Mouse (Mus musculus) thymus, postnatal 14 days (tissue): ENCODE results near the gene Ccdc184.

Experiments used
- DNase-seq: peaks from one replicate; pipeline ENCODE4 v3.0.0; 2021

Ccdc184 gene

GRCm38 (mm10) chr15:98155944-98156343 is 11.0 kb upstream of the Ccdc184 start:
- DNase-seq = no peak

DNA sequence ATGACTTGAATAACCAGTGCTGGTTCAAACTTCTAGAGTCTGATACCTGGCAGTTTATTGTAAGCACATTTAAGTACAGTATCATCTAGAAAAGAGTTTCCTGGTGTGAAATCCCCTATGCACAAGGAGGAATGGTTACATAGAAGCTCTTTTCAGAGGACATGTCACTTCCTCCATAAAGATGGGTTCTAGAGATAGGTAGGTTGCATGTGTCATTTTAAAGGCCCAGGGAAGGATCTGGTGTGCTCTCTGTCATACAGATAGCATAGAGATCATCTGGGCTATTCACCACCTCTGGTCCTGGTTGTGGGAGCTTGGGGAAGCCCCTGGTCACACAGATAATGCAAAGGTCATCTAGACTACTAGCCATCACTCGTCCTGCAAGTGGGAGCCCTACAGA is 9.7 kb upstream of the Ccdc184 start:
- no peak for DNase-seq

DNA sequence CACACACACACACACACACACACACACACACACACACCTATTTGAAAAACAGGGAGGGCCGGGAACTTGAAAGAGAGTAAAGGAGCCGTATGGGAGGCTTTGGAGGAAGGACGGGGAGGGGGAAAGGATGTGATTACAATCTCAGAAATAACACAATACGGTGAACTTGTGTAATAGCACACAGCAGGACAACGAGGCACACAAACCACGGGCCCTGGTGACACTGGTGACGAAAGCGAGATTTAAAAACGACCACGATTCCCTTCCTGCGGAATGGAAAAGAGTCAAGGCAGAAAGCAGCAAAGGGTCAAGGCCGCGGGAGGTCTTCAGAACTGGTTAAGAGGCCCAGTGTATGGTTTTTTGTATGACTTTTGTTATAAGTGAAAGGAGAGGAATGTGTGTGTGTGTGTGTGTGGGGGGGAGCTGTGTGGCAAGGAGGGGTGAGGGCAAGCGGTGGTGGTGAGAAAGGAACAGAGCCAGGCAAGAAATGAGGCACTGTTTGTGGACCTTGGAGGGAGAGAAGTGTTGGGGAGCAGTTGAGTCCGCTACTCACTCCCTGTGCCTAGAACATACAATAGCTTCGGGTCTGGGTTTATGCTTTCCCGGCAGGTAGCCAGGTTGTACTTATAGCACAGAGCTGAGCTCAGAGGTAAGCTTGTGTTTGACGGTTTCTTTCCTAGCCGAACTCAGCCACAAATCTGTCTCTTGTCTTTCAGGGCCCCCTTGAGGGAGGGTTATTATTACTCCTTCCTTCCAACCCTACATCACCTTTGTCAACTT is 5.7 kb upstream of the Ccdc184 start:
- DNase-seq = no peak

GRCm38 (mm10) chr15:98162561-98162960 is 4.4 kb upstream of the Ccdc184 start:
- DNase-seq = no peak

DNA sequence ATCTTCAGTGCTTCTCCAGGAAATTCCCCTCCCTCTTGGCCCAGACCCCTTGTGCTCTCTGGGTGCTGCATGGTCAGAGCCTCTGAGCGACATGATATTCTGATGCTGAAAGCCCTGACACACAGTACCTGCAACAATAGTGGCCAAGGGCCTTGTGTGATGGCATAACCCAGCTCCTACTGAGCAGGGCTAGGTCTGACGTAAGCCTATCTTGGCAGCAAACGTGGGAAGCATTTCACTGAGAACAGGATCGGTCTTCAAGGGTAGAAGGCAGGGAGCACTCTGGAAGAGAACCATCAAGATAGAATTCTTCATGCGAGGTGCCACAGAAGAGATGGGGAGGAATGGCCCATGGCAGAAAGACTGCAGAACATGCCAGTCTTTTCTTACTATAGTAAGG is 1.4 kb upstream of the Ccdc184 start, which contains the start of gene Asb8:
Gene Asb8, minus strand, starts transcription at position 101 of the 400 bp plus-strand sequence.
- no peak for DNase-seq

DNA sequence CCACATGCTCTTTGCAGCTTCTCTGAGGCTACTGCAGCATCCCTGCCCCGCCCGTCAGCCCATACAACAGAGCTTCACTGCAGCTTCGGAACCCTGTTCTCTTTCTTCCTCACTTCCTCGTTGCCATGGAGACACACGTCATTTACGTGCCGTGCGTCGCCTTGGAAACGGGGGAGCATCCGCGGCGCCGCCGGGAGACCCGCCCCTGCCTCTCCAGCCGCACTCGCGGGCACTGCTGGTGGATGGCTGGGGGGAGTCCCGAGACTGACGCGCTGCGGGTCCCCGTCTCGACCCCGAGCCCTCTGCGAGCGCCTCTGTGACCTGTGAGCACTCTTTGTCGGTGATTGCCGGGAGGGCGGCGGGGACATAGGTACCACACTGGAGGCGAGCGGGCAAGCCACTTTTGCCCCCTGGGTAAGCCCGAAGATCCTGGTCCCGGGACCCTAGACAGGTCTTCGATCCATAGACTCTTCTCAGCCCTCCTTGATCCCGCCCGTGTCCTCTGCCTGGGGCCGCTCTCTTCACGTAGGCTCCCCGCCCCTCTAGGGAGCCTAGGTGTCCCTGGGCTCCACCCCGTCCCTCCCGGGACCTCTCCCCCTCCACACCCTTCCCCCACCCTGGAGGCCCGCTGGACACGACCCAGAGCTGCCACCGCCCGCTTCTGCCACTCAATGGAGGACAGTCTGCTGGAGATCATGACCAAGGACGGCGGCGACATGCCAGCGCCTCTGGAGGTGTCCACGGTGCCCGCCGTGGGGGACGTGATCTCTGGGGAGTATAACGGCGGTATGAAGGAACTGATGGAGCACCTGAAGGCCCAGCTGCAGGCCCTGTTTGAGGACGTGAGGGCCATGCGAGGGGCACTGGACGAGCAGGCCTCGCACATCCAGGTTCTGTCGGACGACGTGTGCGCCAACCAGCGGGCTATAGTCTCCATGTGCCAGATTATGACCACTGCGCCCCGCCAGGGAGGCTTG is 975 bp downstream of the Ccdc184 start:
- DNase-seq = peak; percentile 82

DNA sequence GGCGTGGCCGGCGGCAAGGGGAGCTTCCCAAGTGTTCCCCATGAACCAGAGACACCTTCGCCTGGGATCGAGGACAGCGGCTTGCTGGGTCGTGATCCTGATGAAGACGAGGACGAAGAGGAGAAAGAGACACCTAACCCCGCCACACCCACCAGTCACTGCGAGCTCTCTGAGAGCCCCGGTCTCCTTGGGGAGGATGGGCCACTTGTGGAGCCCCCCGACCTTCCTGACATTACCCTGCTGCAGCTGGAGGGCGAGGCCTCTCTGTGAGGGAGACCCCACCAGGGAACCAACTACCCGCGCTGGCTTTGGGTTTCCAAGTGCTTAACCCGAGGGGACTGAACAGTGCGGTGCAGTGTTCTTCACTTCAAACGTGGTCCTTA is 1.7 kb downstream of the Ccdc184 start:
- peak; percentile 4 for DNase-seq

- DNase-seq = no peak
Observed at GRCm38 (mm10) chr15:98170365-98170764, 3.4 kb downstream of the Ccdc184 start.

DNA sequence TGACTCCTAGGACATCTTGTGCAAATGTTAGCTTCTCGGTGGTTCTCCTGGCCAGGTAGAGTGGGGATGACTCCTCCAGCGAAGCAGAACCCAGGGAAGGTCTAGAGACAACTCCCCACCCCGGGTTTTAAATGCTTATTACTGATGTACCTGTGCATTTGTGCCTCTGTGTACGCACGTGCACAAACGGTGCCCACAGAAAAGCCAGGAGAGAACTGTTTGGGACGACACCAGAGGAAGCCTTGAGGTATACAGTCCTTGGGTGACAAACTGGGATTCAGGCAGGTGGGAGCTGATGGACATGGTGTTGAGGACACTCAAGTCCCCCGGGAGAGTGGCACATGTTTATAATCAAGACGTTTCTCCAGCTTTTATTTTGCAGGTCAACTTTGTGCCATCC is 4.0 kb downstream of the Ccdc184 start:
- DNase-seq = no peak

DNA sequence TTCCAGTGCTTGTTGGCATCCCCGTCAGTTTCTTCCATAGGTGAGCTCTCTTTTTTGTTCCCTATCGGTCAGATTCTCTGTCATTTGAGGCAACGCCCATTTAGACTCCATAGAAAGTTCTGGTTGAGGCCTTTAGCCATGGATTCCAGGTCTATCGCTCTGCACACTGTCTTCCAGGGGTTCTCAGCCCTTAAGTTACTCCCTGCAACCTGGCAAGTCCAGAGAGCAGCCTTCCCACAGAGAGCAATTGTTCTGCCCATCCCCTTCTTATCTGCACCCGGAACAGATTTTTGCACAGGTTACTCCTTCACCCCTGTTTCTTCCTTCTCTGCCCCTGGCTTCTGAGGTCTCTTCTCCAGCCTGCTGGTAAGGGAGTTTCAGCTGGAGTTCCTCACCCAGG is 5.2 kb downstream of the Ccdc184 start:
- DNase-seq = no peak

GRCm38 (mm10) chr15:98173821-98174220 is 6.9 kb downstream of the Ccdc184 start:
- DNase-seq = peak; percentile 14

DNA sequence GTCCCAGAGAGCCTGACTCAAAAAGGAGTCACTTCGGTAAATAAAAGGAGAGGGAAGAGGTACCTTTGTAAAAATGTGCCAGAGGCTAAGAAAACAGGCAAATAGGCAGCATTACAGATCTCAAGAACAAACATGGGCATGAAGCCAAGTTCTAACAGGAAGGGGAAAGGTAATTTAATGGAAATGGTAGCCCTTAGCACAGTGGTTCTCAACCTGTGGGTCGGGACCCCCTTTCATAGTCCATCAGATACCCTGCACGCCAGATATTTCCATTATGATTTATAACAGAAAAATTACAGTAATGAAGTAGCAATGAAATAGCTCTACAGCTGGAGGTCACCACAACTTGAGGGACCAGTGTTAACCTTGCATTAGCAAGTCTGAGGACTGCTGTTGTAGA is 10.4 kb downstream of the Ccdc184 start:
- DNase-seq = no peak

DNA sequence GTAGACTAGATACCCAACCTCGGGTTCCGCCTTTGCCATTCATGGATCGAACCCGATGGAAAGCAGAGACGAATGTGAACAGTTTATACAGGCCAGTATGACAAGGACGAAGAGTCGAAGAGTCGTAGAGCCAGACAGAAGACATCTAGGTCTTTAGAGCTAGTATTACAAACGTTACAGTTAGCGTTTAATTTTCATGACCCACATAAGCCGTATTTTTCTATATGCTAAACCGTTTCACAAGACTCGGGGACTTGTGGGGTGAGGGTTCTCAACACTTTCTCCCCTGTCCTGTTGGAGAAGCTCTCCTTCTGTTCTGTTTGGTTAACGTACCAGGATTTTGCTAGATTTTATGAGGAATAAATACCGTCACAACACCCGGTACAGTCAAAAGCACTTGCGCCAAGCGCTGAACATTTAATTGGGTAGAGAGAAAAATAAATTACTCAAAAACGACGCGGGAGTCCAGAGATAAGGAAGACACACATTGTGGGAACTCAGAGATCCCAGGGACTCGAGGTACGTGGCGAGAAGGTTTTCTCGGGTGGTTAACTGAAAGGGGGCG is 13.7 kb downstream of the Ccdc184 start:
- no peak for DNase-seq

- peak; percentile 81 for DNase-seq
Observed at GRCm38 (mm10) chr15:98181132-98181711, 14.3 kb downstream of the Ccdc184 start.

DNA sequence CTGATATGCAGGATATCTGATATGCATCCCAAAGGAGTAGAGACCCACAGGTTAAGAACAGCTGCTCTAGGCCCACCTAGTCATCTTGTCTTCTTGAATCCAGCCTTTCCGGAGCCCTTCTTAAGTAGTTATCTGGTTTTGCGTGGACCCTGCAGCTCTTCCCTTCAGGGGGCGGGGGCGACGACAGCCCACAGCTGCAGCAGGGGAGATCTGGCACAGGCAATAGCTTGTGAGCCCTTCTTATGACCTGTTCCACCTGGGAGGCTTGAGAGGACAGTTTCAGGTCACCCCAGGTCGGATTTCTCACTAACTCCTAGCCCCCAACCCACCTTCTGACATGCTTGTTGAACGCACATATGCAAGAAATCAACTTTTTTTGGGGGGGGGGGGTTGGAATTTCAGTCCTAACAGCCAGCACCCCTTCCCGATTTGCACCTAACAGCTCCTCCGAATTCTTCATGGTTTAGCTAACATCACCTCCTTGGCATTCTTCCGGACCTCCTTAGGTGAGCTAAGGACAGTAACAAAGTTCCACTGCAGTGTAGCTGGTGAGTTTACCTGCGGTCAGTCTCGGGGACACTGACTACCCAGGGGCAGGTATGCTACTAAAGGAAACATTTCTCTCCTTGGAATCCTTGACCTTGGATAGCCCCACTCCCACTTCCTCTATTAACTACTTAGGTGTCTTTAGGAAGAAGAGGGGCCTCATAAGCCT is 15.1 kb downstream of the Ccdc184 start:
- DNase-seq = no peak

- no peak for DNase-seq
Observed at GRCm38 (mm10) chr15:98184456-98184855, 17.5 kb downstream of the Ccdc184 start.

- no peak for DNase-seq
Observed at GRCm38 (mm10) chr15:98195442-98195841, 28.5 kb downstream of the Ccdc184 start, which contains the start of gene Olfr288. Olfr288 (minus strand) TSS chr15:98195542.

GRCm38 (mm10) chr15:98209676-98210075 is 42.7 kb downstream of the Ccdc184 start:
- no peak for DNase-seq

- no peak for DNase-seq
Observed at GRCm38 (mm10) chr15:98213336-98213870, 46.4 kb downstream of the Ccdc184 start.

DNA sequence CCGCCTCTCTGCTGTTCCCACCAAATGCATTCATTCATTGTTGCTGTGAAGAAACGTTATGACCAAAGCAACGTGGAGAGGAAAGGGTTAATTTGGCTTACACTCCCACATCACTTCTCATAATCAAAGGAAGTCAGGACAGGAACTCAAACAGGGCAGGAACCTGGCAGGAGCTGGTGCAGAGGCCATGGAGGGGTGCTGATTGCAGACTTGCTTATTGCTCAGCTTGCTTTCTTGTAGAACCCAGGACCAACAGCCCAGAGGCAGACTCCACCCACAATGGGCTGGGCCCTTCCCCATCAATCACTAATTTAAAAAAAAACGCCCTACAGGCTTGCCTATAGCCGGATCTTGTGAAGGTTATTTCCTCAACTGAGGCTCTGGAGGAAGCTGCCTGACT is 47.2 kb downstream of the Ccdc184 start:
- no peak for DNase-seq
